In the genomic region with DNA sequence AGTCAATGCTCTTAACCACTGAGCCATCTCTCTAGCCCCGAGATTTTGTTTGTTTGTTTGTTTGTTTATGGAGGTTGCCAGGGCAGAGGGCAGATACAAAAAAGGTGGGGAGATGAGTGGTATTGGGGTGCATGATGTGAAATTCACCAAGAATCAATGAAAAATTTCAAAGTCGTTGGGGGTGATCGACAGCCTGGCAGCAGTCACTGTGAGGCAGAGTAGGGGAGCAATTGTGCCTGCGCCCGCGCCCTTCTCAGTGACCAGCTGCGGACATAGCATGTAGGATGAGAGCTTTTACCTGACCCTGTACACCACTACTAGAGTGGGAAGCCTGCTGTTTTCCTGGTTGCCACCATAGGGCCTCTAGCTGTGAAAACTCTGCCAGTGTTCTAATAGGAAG, we compare ENCODE assay signal across 13 mouse cellular contexts.
DNase-seq lines count a peak whose midpoint lies in the region.
"Had no signal": no experiment of that assay in that cellular context is flagged by ENCODE, and none has a peak within 500 bp of the region (broad histone marks: within the 10 kb centered on the region; RNA-seq: fewer than 3 reads in every experiment).

No protein-coding gene starts in this region.

- peak; percentile 56 for DNase-seq in heart, adult 11 months
- no peak for DNase-seq in heart, adult 18-20 months
- DNase-seq: adrenal gland, adult 2 months; adrenal gland, adult 8-10 months; adrenal gland, postnatal 10 days; adrenal gland, postnatal 14 days; adrenal gland, postnatal 25 days; adrenal gland, postnatal 36 days; B cell, adult 2 months; cerebellum, adult 11 months; cerebellum, adult 11-12 months; cerebellum, adult 18-20 months; cerebellum, adult 2 months had no signal
